Mouse (Mus musculus) heart, postnatal 0 days (tissue): ENCODE data around the gene Brf1.

ENCODE experiments used
- CTCF ChIP-seq: IDR thresholded peaks from 2 replicates; pipeline ENCODE4 v1.5.1; 2016; ENCODE audit warnings: antibody characterized with exemption, control low read depth, low read depth
- EP300 ChIP-seq: IDR thresholded peaks from 2 replicates; pipeline ENCODE4 v1.6.1; 2016; ENCODE audit warnings: antibody characterized with exemption, low read depth

GRCm38 (mm10) chr12:113012443-113012842, 11.9 kb upstream of the Brf1 start:
- TF ChIP-seq EP300 (no peak), CTCF (no peak)
